Mouse (Mus musculus) forebrain, postnatal 0 days (tissue): ENCODE results near the gene Vps13d. TPM values are rescaled to one million over a fixed set of nuclear protein-coding genes. Genes with fewer than 3 reads are reported as not detected.

ENCODE experiments used
- ATAC-seq: fragments of 200-750 bp; cut with Nextera tagmentation; 2 replicates; pipeline ENCODE4 v1.8.0; 2017; ENCODE audit warnings: mild to moderate bottlenecking, moderate library complexity
- DNase-seq: peaks from one replicate; pipeline ENCODE4 v3.0.0-alpha.2; 2015
- H3K27ac ChIP-seq: fragments of 300-500 bp; sonication (generic); 2 replicates; pipeline ENCODE4 v1.5.1; 2014; ENCODE audit warnings: low read depth, mild to moderate bottlenecking, antibody characterized with exemption, low read length, moderate library complexity, mixed read lengths
- H3K27me3 ChIP-seq: fragments of 300-500 bp; sonication (generic); 2 replicates; pipeline ENCODE4 v1.6.1; 2014; ENCODE audit warnings: mild to moderate bottlenecking, low read length, mixed read lengths; ENCODE audit not compliant: insufficient read depth
- H3K36me3 ChIP-seq: fragments of 300-500 bp; sonication (generic); 2 replicates; pipeline ENCODE4 v1.6.1; 2014; ENCODE audit warnings: mild to moderate bottlenecking, moderate library complexity; ENCODE audit not compliant: insufficient read depth
- H3K4me1 ChIP-seq: fragments of 300-500 bp; sonication (generic); 2 replicates; pipeline ENCODE4 v1.6.1; 2014; ENCODE audit warnings: antibody characterized with exemption; ENCODE audit not compliant: insufficient read depth
- H3K4me2 ChIP-seq: fragments of 300-500 bp; sonication (generic); 2 replicates; pipeline ENCODE4 v1.6.1; 2014; ENCODE audit warnings: low read depth, mild to moderate bottlenecking, moderate library complexity
- H3K4me3 ChIP-seq: fragments of 300-500 bp; sonication (generic); 2 replicates; pipeline ENCODE4 v1.5.1; 2014; ENCODE audit warnings: low read depth, low read length, mixed read lengths
- H3K9ac ChIP-seq: fragments of 300-500 bp; sonication (generic); 2 replicates; pipeline ENCODE4 v1.6.1; 2014; ENCODE audit warnings: mild to moderate bottlenecking
- H3K9me3 ChIP-seq: fragments of 300-500 bp; sonication (generic); 2 replicates; pipeline ENCODE4 v1.6.1; 2016; ENCODE audit warnings: low read length
- CTCF ChIP-seq: sonication (generic); IDR thresholded peaks from 2 replicates; pipeline ENCODE4 v1.5.1; 2016; ENCODE audit warnings: antibody characterized with exemption, control low read depth, low read depth
- WGBS: fragments of 180-500 bp; shearing (Covaris S2); extraction: QIAGEN DNeasy Blood & Tissue Kit; methylation state at CpG from one replicate; pipeline ENCODE4 v1.1.7; 2014; 5-methylcytosine and 5-hydroxymethylcytosine counted together
- polyA plus RNA-seq: library from polyadenylated mRNA; unstranded; fragments of >200 nt; fragmentation: Nextera tagmentation; extraction: Ambion mirVana; gene quantifications from 2 replicates; pipeline ENCODE4 v1.2.1, GENCODE M21; 2015
- total RNA-seq: library from RNA; depleted of rRNA; stranded (reverse); fragments of >200 nt; gene quantifications from 2 replicates; pipeline ENCODE4 v1.2.3, GENCODE M21; 2014; rRNA removed

Vps13d gene
- total and polyA plus RNA-seq, 2 experiments from 2014 or later = 6.4 to 30.8 TPM

DNA sequence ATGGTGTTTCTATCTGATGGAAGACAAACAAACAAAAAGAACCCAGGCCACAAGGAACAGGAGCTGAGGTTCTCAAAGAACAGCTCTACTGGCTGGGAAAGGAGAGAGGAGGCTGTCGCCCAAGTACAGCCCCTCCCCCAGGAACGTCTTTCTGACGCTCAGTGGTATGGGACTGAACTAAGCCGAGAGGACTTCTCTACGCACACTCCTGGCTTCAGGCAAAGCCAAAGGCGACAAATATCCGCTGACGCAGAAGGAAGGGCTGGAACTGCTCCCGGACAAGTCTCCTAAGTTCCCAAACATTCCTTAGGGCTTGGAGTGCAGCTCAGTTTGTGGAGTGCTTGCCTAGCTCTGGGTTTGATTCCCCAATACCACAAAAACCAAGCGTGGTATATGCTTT is 264.4 kb downstream of the Vps13d start:
- DNase-seq = peak; percentile 47
- WGBS = 36% methylated on average over 10 of the region's 10 CpGs
- Histone ChIP-seq H3K9me3 (no peaks in the 10 kb centered on the region), H3K4me1 (no peaks in the 10 kb centered on the region), H3K9ac (no peak overlapping the region), H3K27ac (no peak overlapping the region), H3K4me2 (no peak overlapping the region), H3K27me3 (no peaks in the 10 kb centered on the region), H3K36me3 (no peaks in the 10 kb centered on the region), H3K4me3 (no peak overlapping the region)
- ATAC-seq = peak; percentile 68
- TF ChIP-seq CTCF = no peak

DNA sequence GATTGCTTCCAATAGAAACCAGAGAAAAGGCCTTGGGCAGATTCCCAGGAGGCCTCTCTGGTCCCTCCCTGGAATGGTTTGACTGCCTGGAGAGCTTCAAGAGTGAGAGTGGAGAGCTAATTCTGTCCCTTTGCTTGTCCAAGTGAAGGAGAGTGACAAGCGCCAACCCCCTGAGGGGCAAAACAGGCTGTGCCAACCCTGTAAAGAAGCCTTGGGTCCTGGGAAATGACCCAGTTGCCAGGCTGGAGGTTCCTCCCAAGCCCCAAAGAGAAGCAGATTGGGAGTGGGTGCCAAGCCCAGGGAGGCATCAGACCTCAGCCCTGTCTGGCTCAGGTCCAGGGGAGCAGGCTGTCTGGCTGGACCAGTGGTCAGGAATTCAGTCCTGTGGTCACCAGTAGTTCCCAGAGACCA is 265.0 kb downstream of the Vps13d start:
- no peak for TF ChIP-seq CTCF
- 60% methylated on average over 1 of the region's 1 CpGs for WGBS
- no peaks in the 10 kb centered on the region for H3K4me1 ChIP-seq
- no peak overlapping the region for H3K9ac ChIP-seq
- ATAC-seq = peak; percentile 77
- H3K4me3 ChIP-seq = no peak overlapping the region
- H3K27ac ChIP-seq = 0 out of 2 replicates have a peak overlapping the region, but pooled peaks have one; percentile 9
- peak; percentile 58 for DNase-seq
- H3K9me3 ChIP-seq = no peaks in the 10 kb centered on the region
- H3K27me3 ChIP-seq = no peaks in the 10 kb centered on the region
- H3K4me2 ChIP-seq = no peak overlapping the region
- H3K36me3 ChIP-seq = no peaks in the 10 kb centered on the region

GRCm38 (mm10) chr4:144928693-144929436 is 265.9 kb downstream of the Vps13d start:
- TF ChIP-seq CTCF = no peak
- Histone ChIP-seq H3K27ac (no peak overlapping the region), H3K4me2 (no peak overlapping the region), H3K4me1 (no peaks in the 10 kb centered on the region), H3K9ac (no peak overlapping the region), H3K4me3 (no peak overlapping the region), H3K36me3 (no peaks in the 10 kb centered on the region), H3K9me3 (no peaks in the 10 kb centered on the region), H3K27me3 (no peaks in the 10 kb centered on the region)
- DNase-seq (no peak), ATAC-seq (no peak)
- WGBS = 80% methylated on average over 5 of the region's 5 CpGs

Other genes with a start within 250 kb of the Vps13d start
- 3.7 and 10.7 TPM in 2 replicates for gene Tnfrsf1b, start 51.9 kb upstream of the Vps13d start, total RNA-seq
- gene Tnfrsf1b, start 51.9 kb upstream of the Vps13d start, polyA plus RNA-seq = 1.5 and 2.4 TPM in 2 replicates
- gene Tnfrsf8, start 120.2 kb upstream of the Vps13d start, total RNA-seq = 1.1 and 3.3 TPM in 2 replicates
- 0.80 and 1.5 TPM in 2 replicates for gene Tnfrsf8, start 120.2 kb upstream of the Vps13d start, polyA plus RNA-seq